Mouse (Mus musculus): ENCODE measurements around the gene Cd300lf. TPM values are rescaled to one million over a fixed set of nuclear protein-coding genes. Genes with fewer than 3 reads are reported as not detected.
A peak's percentile ranks its signal among the peaks of the same experiment; 100 is the strongest.

Gene Cd300lf
- polyA plus RNA-seq, 1 experiment, result 6.9 TPM

DNA sequence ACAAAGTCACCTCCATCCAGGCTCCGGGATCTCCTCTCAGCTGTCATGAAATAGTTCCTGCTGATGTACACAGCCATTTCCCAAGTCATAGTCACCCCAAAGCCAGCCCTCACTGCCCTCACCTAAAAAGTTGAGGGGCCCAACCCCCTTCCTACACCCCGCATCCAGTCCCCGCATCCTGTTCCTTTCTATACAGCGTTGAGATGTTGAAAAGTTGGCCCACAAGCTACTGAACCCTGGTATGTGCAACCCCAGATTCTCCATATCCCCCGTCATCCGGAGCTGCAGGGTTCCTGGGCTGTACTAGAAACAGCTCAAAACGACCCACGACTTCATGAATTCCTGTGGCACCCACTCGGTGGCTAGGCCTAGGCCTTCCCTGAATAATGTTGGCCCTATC, 19.3 kb upstream of the Cd300lf start:
- 68% methylated on average over 9 of the region's 9 CpGs for WGBS

DNA sequence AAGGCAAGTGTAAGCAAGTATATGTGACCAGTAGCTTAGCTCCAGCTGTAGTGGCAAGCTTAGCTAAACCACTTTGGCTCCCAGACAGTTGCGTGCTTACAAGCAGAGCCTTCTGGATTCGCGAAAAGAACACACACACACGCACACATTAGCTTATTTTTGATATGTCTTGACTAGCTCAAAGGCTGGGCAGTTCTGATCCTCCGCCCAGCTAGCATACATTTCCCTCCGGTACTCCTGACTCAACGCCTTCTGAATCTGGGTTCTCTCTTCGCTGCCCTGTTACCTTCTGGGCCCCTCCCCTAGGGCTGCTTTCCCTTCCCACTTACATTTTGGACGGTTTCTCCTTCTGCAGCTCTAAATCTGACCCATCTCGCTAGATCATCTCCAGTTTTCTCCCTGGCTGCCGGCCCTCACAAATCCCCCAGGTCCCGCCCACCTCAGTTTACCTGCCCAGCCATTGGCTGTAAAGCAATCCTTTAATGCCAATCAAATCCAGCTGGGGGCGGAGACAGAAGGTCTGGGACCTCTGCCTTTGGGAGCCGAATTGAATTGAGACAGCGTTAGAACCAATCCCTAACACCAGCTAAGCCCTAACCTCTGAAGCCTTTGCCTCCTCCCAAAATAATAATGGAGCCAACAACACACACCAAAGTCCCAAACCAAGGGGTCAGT, 18.1 kb upstream of the Cd300lf start:
- TF ChIP-seq POLR2A (IDR thresholded peaks at IDR 0.05; ENCODE audit: low read depth, low read length) (no peak; the same call in 1 of the 2 replicates), CTCF (IDR thresholded peaks at IDR 0.05; ENCODE audit: extremely low read depth, insufficient read length, insufficient replicate concordance, low read depth, low read length) (no peak)
- Histone ChIP-seq H3K4me3 (ENCODE audit: low read depth, low read length) (peak overlapping the region; percentile 50), H3K27ac (ENCODE audit: insufficient read depth, low read depth, low read length) (no peak overlapping the region), H3K4me1 (ENCODE audit: control insufficient read depth, insufficient read depth, insufficient read length, low read length) (peaks cover 6% of the 10 kb centered on the region), H3K36me3 (ENCODE audit: control insufficient read depth, insufficient read depth, low read length) (no peaks in the 10 kb centered on the region), H3K27me3 (ENCODE audit: control insufficient read depth, insufficient read depth, low read length) (0 out of 2 replicates have a peak, but pooled peaks cover 6% of the 10 kb centered on the region)
- 7% methylated on average over 15 of the region's 15 CpGs for WGBS

More for the DNA sequence above, 19.3 kb upstream of the Cd300lf start:
- H3K4me1 ChIP-seq (ENCODE audit: control insufficient read depth, insufficient read depth, insufficient read length, low read length), result peaks cover 6% of the 10 kb centered on the region
- H3K36me3 ChIP-seq (ENCODE audit: control insufficient read depth, insufficient read depth, low read length), result no peaks in the 10 kb centered on the region
- no peak overlapping the region for H3K4me3 ChIP-seq (ENCODE audit: low read depth, low read length)
- H3K27me3 ChIP-seq (ENCODE audit: control insufficient read depth, insufficient read depth, low read length), result 0 out of 2 replicates have a peak, but pooled peaks cover 6% of the 10 kb centered on the region
- H3K27ac ChIP-seq (ENCODE audit: insufficient read depth, low read depth, low read length), result no peak overlapping the region
- TF ChIP-seq CTCF (IDR thresholded peaks at IDR 0.05; ENCODE audit: extremely low read depth, insufficient read length, insufficient replicate concordance, low read depth, low read length), result no peak
- TF ChIP-seq POLR2A (IDR thresholded peaks at IDR 0.05; ENCODE audit: low read depth, low read length), result no peak

DNA sequence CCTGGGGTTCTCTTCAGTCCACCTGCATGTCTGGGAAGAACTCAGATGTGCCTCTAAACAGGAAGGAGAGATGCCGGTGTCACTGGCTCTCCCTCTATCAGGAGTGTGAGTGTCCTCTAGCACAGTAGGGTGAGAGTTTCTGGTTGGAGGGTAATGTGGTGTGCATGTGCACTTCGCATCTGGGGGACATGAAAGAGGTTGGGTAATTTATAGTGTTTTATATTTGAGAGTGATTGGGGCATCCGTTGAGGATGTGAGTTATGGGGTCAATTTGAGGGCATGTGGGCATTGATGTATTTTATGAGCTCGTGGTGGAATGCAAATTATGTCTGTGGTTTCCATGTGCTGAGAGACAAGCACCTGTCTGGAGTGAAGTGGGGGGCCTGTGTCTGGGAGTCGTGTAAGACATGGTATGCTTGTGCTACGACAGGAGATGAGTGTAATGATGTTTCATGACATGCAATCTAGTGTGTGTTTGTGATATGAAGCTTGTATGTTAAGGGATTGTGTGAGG, 17.0 kb upstream of the Cd300lf start:
- no peaks in the 10 kb centered on the region for H3K36me3 ChIP-seq (ENCODE audit: control insufficient read depth, insufficient read depth, low read length)
- WGBS, result 42% methylated on average over 6 of the region's 6 CpGs
- H3K27ac ChIP-seq (ENCODE audit: insufficient read depth, low read depth, low read length), result no peak overlapping the region
- TF ChIP-seq POLR2A (IDR thresholded peaks at IDR 0.05; ENCODE audit: low read depth, low read length), result no peak
- no peak for TF ChIP-seq CTCF (IDR thresholded peaks at IDR 0.05; ENCODE audit: extremely low read depth, insufficient read length, insufficient replicate concordance, low read depth, low read length)
- peaks cover 6% of the 10 kb centered on the region for H3K4me1 ChIP-seq (ENCODE audit: control insufficient read depth, insufficient read depth, insufficient read length, low read length)
- 0 out of 2 replicates have a peak, but pooled peaks cover 6% of the 10 kb centered on the region for H3K27me3 ChIP-seq (ENCODE audit: control insufficient read depth, insufficient read depth, low read length)
- H3K4me3 ChIP-seq (ENCODE audit: low read depth, low read length), result no peak overlapping the region

DNA sequence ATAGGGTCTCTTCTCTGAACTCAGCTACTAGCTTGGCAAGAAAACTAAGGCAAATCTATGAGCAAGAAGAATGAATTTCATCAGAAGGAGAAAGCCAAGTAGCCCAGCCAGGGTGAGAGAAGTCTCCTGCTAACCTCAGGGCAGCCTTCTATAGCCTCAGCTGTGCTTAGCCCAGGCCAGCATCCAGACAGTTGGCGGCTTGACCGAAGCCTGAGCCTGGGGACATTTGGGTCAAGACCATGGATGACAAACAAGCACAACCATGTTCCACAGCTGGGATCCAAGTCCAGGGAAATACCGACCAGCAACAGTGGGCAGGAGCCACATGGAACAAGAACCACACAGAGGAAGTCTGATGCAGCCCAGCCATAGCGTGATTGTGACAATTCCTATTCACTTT, 14.0 kb upstream of the Cd300lf start:
- Histone ChIP-seq H3K27me3 (ENCODE audit: control insufficient read depth, insufficient read depth, low read length) (no peaks in the 10 kb centered on the region), H3K36me3 (ENCODE audit: control insufficient read depth, insufficient read depth, low read length) (no peaks in the 10 kb centered on the region), H3K4me1 (ENCODE audit: control insufficient read depth, insufficient read depth, insufficient read length, low read length) (no peaks in the 10 kb centered on the region; the same call in 1 of the 2 replicates), H3K27ac (ENCODE audit: insufficient read depth, low read depth, low read length) (no peak overlapping the region), H3K4me3 (ENCODE audit: low read depth, low read length) (no peak overlapping the region)
- 78% methylated on average over 4 of the region's 4 CpGs for WGBS
- TF ChIP-seq CTCF (IDR thresholded peaks at IDR 0.05; ENCODE audit: extremely low read depth, insufficient read length, insufficient replicate concordance, low read depth, low read length) (no peak), POLR2A (IDR thresholded peaks at IDR 0.05; ENCODE audit: low read depth, low read length) (no peak)

DNA sequence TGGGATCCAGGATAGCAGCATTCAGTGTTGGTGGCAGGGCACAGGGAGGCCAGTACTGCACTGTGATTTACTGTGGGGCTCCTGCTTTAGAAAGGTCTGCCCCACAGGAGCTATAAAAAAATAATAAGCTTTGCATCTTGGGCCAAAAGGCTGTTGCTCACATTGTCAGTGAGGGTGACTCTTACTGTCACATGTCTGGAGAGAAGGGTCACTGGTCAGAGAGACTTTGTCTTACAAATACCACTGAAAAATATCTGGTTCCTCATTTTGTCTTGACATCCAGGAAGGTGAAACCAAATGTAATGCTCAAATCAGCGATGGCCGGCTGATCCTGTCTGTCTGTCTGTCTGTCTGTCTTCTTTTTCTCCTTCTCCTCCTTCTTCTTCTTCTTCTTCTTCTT, 8.2 kb upstream of the Cd300lf start:
- Histone ChIP-seq H3K36me3 (ENCODE audit: control insufficient read depth, insufficient read depth, low read length) (no peaks in the 10 kb centered on the region), H3K4me1 (ENCODE audit: control insufficient read depth, insufficient read depth, insufficient read length, low read length) (0 out of 2 replicates have a peak, but pooled peaks cover 2% of the 10 kb centered on the region), H3K27me3 (ENCODE audit: control insufficient read depth, insufficient read depth, low read length) (no peaks in the 10 kb centered on the region), H3K27ac (ENCODE audit: insufficient read depth, low read depth, low read length) (no peak overlapping the region), H3K4me3 (ENCODE audit: low read depth, low read length) (no peak overlapping the region)
- no peak for TF ChIP-seq CTCF (IDR thresholded peaks at IDR 0.05; ENCODE audit: extremely low read depth, insufficient read length, insufficient replicate concordance, low read depth, low read length)
- TF ChIP-seq POLR2A (IDR thresholded peaks at IDR 0.05; ENCODE audit: low read depth, low read length), result no peak
- 62% methylated on average over 2 of the region's 2 CpGs for WGBS

DNA sequence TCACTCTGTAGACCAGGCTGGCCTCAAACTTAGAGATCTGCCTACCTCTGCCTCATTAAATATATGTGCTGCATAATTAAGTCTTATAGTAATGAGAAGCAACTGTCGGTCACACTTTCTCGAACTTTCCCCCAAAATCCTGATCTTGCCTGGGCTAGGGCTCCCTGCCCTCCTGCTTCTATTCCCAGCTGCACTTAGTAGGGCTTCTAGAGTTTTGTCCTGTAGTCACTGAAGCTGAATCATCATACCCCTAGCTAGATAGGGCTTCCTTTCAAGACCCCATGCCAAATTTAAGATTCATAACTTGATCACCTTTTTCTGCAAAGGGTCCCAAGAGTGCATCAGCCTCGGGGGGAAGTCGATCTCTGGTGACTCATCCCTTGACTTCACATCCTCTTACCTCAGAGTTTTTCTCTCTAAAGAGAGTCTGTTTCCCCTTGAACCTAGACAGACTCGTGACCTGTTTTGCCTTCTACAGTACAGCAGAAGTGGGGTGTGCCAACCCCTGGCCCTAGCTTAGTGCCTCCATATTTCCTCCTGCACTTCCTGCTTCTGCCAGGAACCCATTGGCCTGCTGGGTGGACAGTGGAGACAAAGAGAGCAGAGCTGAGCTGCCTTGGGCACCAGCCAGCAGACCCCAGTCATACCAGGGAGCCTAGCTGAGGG, 4.9 kb upstream of the Cd300lf start:
- Histone ChIP-seq H3K4me3 (ENCODE audit: low read depth, low read length) (no peak overlapping the region), H3K27ac (ENCODE audit: insufficient read depth, low read depth, low read length) (no peak overlapping the region), H3K4me1 (ENCODE audit: control insufficient read depth, insufficient read depth, insufficient read length, low read length) (0 out of 2 replicates have a peak, but pooled peaks cover 2% of the 10 kb centered on the region), H3K27me3 (ENCODE audit: control insufficient read depth, insufficient read depth, low read length) (no peaks in the 10 kb centered on the region), H3K36me3 (ENCODE audit: control insufficient read depth, insufficient read depth, low read length) (no peaks in the 10 kb centered on the region)
- no peak for TF ChIP-seq POLR2A (IDR thresholded peaks at IDR 0.05; ENCODE audit: low read depth, low read length)
- TF ChIP-seq CTCF (IDR thresholded peaks at IDR 0.05; ENCODE audit: extremely low read depth, insufficient read length, insufficient replicate concordance, low read depth, low read length), result no peak
- WGBS, result 71% methylated on average over 5 of the region's 5 CpGs

DNA sequence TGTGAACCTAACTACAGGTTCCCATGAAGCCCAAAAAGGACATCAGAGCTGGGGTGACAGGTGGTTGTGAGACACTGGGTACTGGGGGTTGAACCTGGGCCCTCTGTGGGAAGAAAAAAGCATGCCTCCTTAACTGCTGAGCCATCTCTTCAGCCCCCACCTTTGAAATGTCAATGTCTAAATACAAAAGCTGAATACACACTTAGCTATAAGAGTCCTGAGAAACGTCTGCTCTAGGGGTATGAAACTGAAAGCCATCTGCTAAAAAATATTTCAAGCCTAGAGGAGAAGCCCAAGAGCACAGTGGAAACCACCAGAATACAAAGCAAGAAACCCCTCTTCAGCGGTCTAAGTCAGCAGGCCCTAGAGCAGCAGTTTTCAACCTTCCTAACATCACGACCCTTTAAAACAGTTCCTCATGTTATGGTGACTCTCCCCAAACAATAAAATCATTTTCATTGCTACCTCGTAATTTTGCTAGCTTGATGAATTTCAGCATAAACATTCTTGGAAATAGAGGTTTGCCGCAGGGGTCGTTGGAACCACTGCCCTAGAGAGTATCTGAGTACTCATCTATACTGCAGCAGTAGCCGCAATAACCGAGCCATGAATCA, 1.9 kb downstream of the Cd300lf start:
- H3K4me1 ChIP-seq (ENCODE audit: control insufficient read depth, insufficient read depth, insufficient read length, low read length), result no peaks in the 10 kb centered on the region
- H3K27ac ChIP-seq (ENCODE audit: insufficient read depth, low read depth, low read length), result no peak overlapping the region
- no peak overlapping the region for H3K4me3 ChIP-seq (ENCODE audit: low read depth, low read length)
- H3K36me3 ChIP-seq (ENCODE audit: control insufficient read depth, insufficient read depth, low read length), result no peaks in the 10 kb centered on the region
- TF ChIP-seq POLR2A (IDR thresholded peaks at IDR 0.05; ENCODE audit: low read depth, low read length) (no peak), CTCF (IDR thresholded peaks at IDR 0.05; ENCODE audit: extremely low read depth, insufficient read length, insufficient replicate concordance, low read depth, low read length) (no peak)
- WGBS, result 45% methylated on average over 8 of the region's 8 CpGs
- no peaks in the 10 kb centered on the region for H3K27me3 ChIP-seq (ENCODE audit: control insufficient read depth, insufficient read depth, low read length)

Measured in small intestine, adult 2 months (tissue).